Mouse (Mus musculus): ENCODE results near the gene Esrra.

Gene Esrra

DNA sequence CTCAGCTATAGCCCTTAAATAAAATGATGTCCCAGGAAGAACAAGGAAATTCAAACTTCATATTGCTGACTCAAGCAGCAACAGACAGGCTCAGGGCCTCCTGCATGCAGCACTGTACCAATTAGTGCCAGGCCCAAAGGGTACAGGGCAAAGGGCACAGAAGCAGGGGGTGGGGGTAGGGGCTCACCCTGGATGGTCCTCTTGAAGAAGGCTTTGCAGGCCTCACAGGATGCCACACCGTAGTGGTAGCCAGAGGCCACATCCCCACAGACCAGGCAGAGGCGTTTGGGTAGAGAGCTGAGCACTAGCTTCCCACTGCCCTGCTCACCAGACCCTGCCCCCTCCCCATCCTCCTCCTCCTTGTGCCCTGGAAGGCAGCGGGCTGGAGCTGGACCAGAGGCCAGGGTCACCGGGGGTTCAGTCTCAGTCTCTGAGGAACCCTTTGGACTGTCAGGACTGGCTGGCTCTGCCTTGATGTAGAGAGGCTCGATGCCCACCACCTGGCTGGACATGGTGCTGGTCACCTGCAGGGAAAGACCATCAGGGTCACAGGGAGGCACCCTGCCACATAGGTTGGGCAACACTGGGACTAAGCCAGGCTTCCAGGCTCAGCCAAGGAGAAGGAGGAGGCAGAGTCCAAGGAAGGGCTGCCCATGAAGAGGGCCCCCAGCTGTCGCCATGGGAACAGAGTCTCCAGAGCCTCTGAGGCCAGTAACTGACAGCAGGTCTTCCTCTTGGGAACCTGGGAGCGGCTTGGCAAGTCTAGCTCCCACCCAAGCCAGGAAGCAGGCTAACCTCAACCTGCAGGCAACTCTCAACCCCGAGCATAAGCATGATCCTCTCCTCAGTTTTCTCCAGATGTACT, 1.5 kb downstream of the Esrra start:
- peak; percentile 55 for DNase-seq (ENCODE audit: low spot score)

DNA sequence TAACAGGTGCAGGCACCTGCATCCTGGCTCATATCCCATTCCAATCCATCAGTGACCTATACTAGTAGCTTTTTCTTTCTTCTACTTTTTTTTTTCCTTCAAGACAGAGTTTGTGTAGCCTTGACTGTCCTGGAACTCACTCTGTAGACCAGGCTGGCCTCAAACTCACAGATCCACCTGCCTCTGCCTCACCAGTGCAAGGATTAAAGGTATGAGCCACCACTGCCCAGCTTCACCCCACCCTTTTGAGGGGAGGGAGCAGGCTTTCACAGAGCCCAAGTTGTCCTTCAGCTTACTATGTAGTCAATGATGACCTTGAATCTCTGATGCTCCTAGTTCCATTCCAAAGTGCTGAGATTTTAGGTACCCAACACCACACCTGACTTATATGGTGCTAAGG, 2.2 kb downstream of the Esrra start:
- DNase-seq (ENCODE audit: low spot score), result no peak

GRCm38 (mm10) chr19:6918321-6918720, 3.3 kb downstream of the Esrra start:
- no peak for DNase-seq (ENCODE audit: low spot score)

- no peak for DNase-seq (ENCODE audit: low spot score)
Observed at GRCm38 (mm10) chr19:6916496-6916895, 5.1 kb downstream of the Esrra start.

DNA sequence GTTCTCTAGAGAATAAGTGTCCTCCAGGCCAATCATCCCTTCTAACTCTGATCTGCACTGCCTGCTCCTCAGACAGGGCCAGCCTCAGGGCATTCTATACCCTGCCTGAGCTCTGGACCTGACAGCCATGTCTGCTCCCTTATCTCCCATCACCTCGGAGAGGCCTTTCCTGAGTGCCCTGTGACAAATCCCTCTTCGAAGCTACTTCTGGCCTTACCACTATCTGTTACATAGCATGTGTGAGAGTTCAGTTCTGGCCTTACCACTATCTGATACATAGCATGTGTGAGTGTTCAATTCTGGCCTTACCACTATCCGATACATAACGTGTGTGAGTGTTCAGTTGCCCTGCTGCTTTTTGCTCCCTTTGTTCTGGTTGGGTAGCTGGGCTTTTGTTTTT, 6.3 kb downstream of the Esrra start:
- no peak for DNase-seq (ENCODE audit: low spot score)

GRCm38 (mm10) chr19:6914540-6914939, 7.1 kb downstream of the Esrra start:
- DNase-seq (ENCODE audit: low spot score), result no peak

DNA sequence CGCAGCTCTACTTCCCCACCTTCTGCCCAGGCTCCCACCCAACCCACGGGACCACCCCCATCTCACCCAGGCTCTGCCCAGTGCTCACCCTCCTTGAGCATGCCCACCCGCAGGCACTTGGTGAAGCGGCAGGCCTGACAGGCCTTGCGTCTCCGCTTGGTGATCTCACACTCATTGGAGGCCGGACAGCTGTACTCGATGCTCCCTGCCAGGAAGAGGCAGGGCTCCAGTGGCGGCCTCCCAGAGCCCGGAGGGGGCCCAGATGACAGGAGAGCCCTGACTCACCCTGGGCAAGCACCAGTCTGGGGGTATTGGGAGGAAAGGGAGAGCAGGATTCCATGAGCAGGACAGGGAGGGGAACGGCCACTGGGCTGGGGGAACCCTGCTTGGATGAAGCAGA, 7.6 kb downstream of the Esrra start:
- DNase-seq (ENCODE audit: low spot score), result no peak

DNA sequence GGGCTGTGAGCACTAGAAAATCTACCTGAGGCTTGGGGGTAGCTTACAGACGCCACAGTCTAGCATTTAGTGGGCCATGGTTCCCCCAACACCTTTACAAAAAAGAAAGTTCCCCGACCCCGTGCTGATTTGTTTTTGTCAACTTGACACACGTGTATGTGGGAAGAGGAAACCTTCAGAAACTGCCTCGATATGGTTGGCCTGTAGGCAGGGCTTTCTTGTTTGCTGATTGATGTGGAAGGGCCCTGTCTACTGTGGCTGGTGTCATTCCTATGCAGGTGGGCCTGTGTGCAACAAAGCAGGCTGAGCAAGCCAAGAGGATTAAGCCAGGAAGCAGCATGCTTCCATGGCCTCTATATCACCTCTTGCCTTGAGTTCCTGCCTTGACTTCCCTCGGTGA, 8.6 kb downstream of the Esrra start:
- no peak for DNase-seq (ENCODE audit: low spot score)

DNA sequence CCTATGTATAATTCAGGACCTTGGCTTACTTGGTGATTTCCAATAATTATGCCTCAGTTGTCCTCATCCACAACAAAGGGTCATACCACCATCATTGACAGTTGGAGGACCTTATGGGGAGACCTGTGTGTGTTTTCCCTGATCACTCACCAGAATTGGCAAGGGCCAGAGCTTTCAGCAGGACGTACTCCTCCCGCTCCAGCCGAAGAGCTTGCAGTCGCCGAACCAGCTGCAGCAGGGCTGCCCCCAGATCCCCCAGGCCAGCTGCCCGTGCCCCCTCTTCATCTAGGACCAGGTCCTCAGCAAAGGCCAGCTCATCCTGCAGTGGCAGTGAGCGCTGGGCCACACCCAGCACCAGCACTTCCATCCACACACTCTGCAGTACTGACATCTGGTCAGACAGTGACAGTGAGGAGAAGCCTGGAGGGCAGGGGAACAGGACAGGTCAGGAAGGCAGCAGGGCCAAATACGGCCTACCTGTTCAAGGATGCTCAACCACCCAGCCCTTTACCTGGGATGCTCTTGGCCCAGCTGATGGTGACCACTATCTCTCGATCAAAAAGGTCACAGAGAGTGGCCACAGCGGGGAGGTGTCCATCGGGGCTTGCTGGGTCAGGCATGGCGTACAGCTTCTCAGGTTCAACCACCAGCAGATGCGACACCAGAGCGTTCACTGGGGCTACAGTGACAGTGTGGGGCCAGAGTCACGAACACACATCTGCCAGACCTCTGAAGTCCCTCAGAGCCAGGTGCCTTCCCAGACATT, 9.2 kb downstream of the Esrra start:
- DNase-seq (ENCODE audit: low spot score), result no peak

DNA sequence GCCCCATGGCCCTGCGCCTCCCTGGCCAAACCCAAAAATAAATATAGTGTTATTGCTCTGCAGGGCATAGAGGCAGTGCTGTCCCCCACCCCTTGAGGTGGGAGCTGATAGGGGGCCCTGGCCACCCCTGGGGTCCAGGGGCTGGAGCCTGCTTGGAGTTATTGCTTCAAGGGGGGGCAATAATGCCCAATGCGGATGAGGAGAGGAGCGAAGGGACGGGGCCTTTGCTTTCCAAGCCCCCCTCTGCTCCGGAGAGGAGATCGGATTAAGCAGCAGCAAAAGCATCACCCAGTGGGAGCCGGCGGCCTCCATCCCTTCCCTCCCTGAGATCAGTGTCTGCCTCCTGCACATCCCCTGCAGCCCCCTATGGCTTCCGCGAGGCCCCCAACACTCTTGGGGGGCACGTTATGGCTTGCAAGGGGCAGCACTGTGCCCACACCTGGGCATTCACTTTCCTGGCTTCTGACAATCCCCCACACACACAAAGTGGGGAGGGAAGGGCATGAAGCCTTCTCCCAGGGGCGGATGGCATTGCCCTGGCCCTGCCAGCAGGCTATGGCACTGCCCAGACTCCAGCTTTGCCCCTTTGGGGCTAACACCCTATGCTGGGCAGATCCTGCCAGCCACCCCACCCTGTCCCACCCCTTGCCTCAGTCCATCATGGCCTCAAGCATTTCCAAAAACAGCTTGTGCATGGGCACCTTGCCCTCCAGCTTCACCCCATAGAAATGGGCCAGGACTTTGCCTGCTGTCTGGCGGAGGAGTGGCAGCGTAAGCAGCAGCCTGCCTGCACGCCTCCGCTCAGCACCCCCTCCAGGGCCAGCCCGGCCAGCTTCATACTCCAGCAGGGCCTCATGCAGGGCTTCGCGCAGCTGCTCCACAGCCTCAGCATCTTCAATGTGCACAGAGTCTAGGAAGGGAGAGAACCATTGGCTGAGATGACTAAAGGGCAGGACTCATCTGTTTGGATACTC, 10.2 kb downstream of the Esrra start:
- no peak for DNase-seq (ENCODE audit: low spot score)

DNA sequence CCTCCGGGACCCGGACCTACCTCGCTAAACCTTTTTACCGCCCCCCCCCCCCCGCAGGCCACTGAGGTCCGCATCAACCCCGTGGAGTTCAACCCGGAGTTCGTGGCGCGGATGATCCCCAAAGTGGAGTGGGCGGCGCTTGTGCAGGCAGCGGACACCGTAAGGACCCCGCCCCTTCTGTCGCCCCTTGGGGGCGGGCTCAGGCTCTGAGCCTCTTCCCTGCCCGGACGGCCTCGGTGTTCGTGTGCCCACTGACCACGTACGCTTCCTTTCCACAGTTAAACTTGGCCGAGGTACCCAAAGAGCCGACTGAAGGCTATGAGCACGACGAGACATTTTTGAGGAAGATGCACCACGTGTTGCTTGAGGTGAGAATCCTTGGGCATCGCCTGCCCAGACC, 11.3 kb downstream of the Esrra start:
- peak; percentile 37 for DNase-seq (ENCODE audit: low spot score)

DNA sequence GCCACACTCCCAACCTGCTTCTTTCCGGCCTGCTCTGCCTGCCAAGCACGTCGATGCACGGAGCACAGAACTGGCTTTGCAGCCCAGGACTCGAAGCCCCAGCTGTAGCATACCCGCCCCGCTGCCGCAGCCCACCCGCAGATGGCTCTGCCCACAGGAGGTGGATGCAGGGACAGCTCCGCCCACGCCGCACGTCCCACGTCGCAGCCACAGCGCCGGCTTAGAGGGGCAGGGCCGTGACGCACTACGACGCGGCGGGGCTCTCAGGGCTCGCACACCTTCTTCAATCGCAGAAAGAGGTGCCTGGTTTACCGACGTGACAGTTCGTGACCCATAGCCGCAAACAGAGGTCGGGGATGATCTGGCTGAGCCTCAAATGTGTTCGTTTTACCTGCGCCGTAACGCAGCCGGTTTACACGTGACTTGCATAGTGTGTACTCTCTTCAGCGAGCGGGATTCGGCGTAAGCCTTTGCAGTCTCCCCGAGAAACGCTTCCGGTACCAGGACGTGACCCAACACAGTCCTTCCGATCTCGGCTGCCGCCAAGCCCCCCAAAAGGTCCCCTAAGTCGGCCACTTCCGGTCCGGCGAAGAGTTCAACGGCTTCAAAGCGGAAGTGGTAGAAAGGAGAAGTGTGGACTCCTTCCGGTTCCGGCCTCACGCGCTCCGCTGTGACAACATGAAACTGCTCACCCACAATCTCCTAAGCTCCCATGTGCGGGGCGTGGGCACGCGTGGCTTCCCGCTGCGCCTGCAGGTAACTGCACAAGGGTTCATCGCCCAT, 11.9 kb downstream of the Esrra start, which contains the start of the genes Trmt112 and Prdx5:
Gene Trmt112, plus strand, starts transcription at position 192 of the 783 bp plus-strand sequence.
Gene Prdx5, minus strand, starts transcription at position 600 of the 783 bp plus-strand sequence.
- DNase-seq (ENCODE audit: low spot score), result peak; percentile 92

DNA sequence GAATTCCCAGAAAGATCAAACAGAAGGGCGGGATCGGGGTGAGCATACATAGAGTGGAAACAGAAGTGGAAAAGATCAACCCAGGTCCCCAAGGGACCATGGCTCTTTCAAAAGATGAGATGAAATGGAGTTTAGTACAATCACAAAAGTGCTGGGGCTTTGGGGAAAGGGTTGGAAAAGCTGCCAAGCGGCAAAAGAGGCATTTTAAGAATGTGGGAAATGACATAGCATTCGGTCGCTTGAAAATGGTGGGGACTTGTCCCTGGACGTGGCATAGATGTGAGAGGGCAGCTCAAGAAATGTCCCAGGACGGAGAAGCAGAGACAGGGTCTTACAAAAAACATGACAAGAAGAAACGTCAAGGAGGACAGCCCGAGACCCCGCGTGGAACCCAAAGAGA, 12.6 kb downstream of the Esrra start:
- DNase-seq (ENCODE audit: low spot score), result no peak

DNA sequence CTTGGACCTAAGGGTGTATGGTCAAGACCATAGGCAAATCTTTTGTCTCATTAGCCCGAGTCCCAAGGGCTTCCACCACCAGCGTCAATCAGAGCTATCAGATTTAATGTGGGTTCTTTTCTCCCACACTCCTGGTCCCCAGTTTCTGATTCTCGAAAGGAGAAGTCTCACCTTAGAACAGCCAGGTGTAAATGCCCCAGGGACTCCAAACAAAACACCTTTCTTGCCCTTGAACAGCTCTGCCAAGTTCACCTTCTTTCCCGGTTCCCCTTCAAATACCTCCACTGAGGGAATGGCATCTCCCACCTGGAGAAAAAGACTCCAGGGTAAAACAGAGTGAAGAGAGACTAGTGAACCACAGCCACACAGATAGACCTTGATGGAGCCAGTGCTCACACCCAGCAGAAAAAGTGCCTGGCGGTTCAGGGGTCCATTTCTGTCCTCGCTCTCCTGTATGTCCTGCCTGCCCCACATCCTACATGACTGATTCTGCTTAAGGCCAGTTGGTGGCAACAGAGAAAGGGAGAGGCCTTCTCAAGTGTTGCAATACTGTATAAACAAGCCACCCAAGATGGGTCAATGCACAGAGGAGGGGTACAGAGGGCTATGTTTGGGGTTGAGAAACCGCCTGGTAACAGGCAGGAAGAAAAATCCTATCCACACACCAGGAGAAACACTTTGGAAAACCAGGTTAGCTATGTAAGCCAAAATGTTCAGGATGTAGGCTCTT, 13.6 kb downstream of the Esrra start:
- peak; percentile 36 for DNase-seq (ENCODE audit: low spot score)

DNA sequence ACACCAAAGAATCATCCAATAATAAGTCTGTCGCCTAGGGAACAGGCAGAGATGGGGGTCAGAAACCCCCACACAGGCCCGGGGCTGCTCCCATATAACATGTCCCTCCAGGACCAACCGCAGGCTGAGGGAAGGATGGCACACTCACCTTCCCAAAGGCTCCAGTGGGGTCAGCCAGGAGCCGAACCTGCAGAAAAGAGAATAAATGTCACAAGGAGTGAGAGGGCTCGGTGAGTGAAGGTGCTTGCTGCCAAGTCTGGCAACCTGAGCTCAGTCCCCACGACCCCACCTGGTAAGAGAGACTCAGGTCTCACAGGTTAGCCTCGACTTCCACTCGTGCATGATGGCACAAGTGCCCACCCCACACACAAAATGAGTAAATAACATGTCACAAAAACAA, 14.5 kb downstream of the Esrra start:
- no peak for DNase-seq (ENCODE audit: low spot score)

DNA sequence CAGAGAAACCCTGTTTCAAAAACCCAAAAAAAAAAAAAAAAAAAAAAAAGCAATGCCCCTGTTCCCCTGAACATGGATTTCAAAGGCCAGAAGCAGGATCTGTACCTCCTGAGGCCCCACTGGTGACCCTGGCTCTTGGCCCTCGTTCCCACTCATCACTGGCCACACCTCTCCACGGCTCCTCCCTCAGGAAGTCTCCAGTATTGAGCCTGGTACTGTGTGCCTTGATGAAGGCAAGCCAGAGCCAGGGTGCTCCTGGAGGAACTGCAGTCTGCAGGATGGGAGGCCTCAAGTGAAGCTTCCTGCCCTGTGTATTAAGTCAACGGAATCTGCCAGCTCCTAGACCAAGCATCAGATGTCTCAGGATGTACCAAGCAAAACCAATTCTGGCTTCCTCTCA, 15.4 kb downstream of the Esrra start:
- DNase-seq (ENCODE audit: low spot score), result no peak

DNA sequence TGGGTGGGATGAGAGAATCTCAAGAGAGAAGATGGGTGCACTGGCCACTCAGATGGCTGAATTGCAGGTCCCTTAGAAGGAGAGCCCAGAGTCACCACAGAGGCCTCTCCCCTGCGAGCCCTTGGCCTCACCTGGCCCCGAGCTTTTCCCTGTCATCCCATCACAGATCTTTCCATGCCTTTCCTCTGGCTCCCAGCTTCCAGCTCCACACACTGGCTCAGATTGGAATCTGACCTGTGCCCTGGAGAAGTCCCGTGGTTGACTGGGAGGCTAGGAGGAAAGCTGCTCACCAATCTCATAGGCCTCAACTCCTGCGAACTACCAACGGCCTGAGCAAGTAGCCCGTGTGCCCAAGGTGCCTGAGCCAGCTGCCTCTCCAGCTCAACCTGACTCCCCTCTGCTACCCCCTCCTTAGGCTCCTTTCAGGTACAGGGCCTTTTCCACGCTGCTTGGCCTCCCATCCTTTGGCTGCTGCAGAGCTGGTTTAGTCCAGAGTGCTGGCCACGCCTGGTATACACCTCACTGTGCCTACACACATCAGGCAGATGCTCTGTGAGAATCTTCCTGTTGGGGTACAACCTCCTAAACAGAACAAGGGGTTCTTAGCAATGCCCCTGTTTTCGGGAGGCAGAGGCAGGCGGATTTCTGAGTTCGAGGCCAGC, 16.0 kb downstream of the Esrra start:
- no peak for DNase-seq (ENCODE audit: low spot score)

- no peak for DNase-seq (ENCODE audit: low spot score)
Observed at GRCm38 (mm10) chr19:6904846-6905245, 16.8 kb downstream of the Esrra start.

DNA sequence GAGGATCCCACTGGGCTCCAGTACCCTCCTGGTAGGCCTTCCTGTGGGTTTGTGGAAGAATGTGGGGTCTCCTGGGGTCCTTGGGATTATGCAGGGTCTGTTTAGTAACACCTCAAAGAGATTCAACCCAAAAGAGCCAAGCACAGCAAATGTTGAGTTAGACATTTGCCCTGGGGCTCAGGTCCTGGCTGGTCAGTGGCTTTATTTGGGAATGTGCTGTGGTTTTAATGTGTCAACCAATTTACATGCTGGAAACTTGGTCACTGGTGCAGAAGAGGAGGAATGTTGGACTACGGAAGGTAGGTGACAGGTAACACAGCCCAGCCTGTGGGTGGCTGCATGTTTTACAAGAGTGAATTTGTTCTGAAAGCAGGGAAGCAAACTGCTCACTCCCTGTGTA, 18.6 kb downstream of the Esrra start:
- DNase-seq (ENCODE audit: low spot score), result no peak

- DNase-seq (ENCODE audit: low spot score), result no peak
Observed at GRCm38 (mm10) chr19:6899641-6900040, 22.0 kb downstream of the Esrra start.

All from lung, postnatal 25 days (tissue).